In the genomic region with DNA sequence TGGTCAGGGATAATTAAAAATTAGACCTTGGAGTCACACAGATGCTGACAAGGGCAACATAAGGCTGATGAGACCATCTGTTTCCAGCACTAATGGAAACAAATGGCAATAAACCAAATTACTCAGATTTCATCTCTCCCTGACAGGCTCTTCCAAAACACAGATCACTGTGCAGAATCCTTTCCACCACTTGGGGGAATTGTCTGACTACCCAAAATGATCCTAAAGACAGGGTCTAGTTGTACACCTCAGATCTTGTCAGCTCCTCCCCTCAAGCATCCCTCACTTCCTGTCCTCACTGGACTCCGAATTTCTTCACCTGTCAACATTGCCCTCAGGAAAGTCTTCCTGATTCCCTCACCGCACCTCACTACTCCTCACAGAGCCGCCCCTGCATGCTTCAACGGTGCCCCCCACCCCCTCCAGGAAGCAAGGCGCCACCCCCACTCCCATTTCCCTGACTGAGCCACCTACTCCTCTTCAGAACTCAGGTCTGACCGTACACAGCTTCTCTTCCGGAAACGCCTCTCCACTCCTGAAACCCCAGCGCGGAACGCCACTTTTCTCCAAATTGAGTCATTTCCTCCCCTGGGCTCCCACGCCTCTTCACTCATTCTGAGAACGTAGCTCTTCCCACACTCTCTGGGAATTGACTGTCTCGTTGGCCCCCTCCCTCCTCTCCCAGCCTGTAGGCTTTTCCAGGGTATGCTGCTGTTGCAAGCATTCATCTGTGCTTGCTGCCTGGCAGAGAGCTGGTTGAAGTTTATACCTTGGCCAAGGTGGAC, we compare ENCODE assay signal across 9 mouse cellular contexts.
A peak's percentile ranks its signal among the peaks of the same experiment; 100 is the strongest.
DNase-seq lines count a peak whose midpoint lies in the region; ATAC-seq and TF ChIP-seq lines count a peak whose summit lies in the region.
"Had no signal": no experiment of that assay in that cellular context is flagged by ENCODE, and none has a peak within 500 bp of the region (broad histone marks: within the 10 kb centered on the region; RNA-seq: fewer than 3 reads in every experiment).

No protein-coding gene starts in this region.

- TF ChIP-seq POLR2A in small intestine, adult 2 months (IDR thresholded peaks at IDR 0.05; ENCODE audit: low read depth, low read length) = no peak

- intact Hi-C loops in gastrocnemius, adult 2 months (cut with DNase I) = no loop called here

- DNase-seq in gastrocnemius, adult 2 months = no peak
- DNase-seq in gastrocnemius, postnatal 4 days (ENCODE audit: low spot score in 2 of 2) = no peak
- DNase-seq in lung, postnatal 0 days (ENCODE audit: low spot score) = peak; percentile 10
- DNase-seq in lung, postnatal 36 days = no peak
- no peak for DNase-seq in spleen, postnatal 10 days (ENCODE audit: low spot score in 2 of 2)
- DNase-seq in adrenal gland, postnatal 14 days = no peak

- no peaks in the 10 kb centered on the region for H3K27me3 ChIP-seq in lung, postnatal 0 days (replicated peaks; ENCODE audit: insufficient read depth, low read length)
- no peaks in the 10 kb centered on the region for H3K27me3 ChIP-seq in intestine, embryonic 16.5 days (replicated peaks; ENCODE audit: control insufficient read depth, insufficient read depth, low read length)
- H3K27me3 ChIP-seq in small intestine, adult 2 months (ENCODE audit: control insufficient read depth, insufficient read depth, low read length) = no peaks in the 10 kb centered on the region
- H3K27me3 ChIP-seq: CH12.LX had no signal

- WGBS in lung, postnatal 0 days = 29% methylated on average over 14 of the region's 14 CpGs
- 57% methylated on average over 14 of the region's 14 CpGs for WGBS in intestine, embryonic 16.5 days
- 50% methylated on average over 14 of the region's 14 CpGs for WGBS in small intestine, adult 2 months

- no peak for TF ChIP-seq CTCF in gastrocnemius, adult 2 months (IDR thresholded peaks at IDR 0.05)
- TF ChIP-seq CTCF in lung, postnatal 0 days (IDR thresholded peaks at IDR 0.05) = no peak
- no peak for TF ChIP-seq CTCF in small intestine, adult 2 months (IDR thresholded peaks at IDR 0.05; ENCODE audit: extremely low read depth, insufficient read length, insufficient replicate concordance, low read depth, low read length)

- ATAC-seq in lung, postnatal 0 days = no peak
- no peak for ATAC-seq in intestine, embryonic 16.5 days

- H3K9me3 ChIP-seq in lung, postnatal 0 days (ENCODE audit: low read length) = no peaks in the 10 kb centered on the region
- no peaks in the 10 kb centered on the region for H3K9me3 ChIP-seq in intestine, embryonic 16.5 days (ENCODE audit: control insufficient read depth, low read length)

- TF ChIP-seq EP300 in lung, postnatal 0 days (IDR thresholded peaks at IDR 0.05) = no peak

- H3K4me3 ChIP-seq in gastrocnemius, adult 2 months = peak overlapping the region; percentile 26; the same call in 1 of the 2 replicates
- H3K4me3 ChIP-seq in lung, postnatal 0 days (ENCODE audit: low read depth, low read length) = no peak overlapping the region
- H3K4me3 ChIP-seq in intestine, embryonic 16.5 days (ENCODE audit: low read length) = no peak overlapping the region
- H3K4me3 ChIP-seq in small intestine, adult 2 months (ENCODE audit: low read depth, low read length) = 0 out of 2 replicates have a peak overlapping the region, but pooled peaks have one; percentile 2

- H3K27ac ChIP-seq in gastrocnemius, adult 2 months = no peak overlapping the region
- no peak overlapping the region for H3K27ac ChIP-seq in lung, postnatal 0 days (ENCODE audit: low read length)
- H3K27ac ChIP-seq in intestine, embryonic 16.5 days (ENCODE audit: low read length) = no peak overlapping the region
- no peak overlapping the region for H3K27ac ChIP-seq in small intestine, adult 2 months (ENCODE audit: insufficient read depth, low read depth, low read length)

- H3K36me3 ChIP-seq in lung, postnatal 0 days (ENCODE audit: insufficient read depth, low read length) = no peaks in the 10 kb centered on the region
- H3K36me3 ChIP-seq in intestine, embryonic 16.5 days (ENCODE audit: control insufficient read depth, insufficient read depth, low read length) = no peaks in the 10 kb centered on the region
- no peaks in the 10 kb centered on the region for H3K36me3 ChIP-seq in small intestine, adult 2 months (ENCODE audit: control insufficient read depth, insufficient read depth, low read length)

- peak overlapping the region; percentile 30 for H3K4me2 ChIP-seq in lung, postnatal 0 days (replicated peaks; ENCODE audit: low read depth, low read length)
- peak overlapping the region; percentile 20 for H3K4me2 ChIP-seq in intestine, embryonic 16.5 days (ENCODE audit: low read depth, low read length)

- H3K9ac ChIP-seq in lung, postnatal 0 days (replicated peaks; ENCODE audit: low read depth) = no peak overlapping the region
- H3K9ac ChIP-seq in intestine, embryonic 16.5 days (ENCODE audit: low read depth, low read length) = no peak overlapping the region

- H3K4me1 ChIP-seq in lung, postnatal 0 days (ENCODE audit: insufficient read depth, low read depth, low read length) = no peaks in the 10 kb centered on the region
- H3K4me1 ChIP-seq in intestine, embryonic 16.5 days (ENCODE audit: control insufficient read depth, insufficient read depth, low read length) = no peaks in the 10 kb centered on the region
- no peaks in the 10 kb centered on the region for H3K4me1 ChIP-seq in small intestine, adult 2 months (ENCODE audit: control insufficient read depth, insufficient read depth, insufficient read length, low read length)

Comparison
In these comparisons a context has a peak if more than half of its experiments do, and no peak if none do; other contexts are left out.
1. H3K4me3 ChIP-seq: peak in gastrocnemius, adult 2 months (single experiment) and small intestine, adult 2 months (single experiment); none in lung, postnatal 0 days (single experiment) and intestine, embryonic 16.5 days (single experiment).